Mouse (Mus musculus): ENCODE measurements at regions not wholly inside any gene's neighbourhood (a gene's known extent, or its start where the extent isn't known, plus 50 kb on each side); places are given as distances from the start of the nearest gene placed in this dataset.

DNA sequence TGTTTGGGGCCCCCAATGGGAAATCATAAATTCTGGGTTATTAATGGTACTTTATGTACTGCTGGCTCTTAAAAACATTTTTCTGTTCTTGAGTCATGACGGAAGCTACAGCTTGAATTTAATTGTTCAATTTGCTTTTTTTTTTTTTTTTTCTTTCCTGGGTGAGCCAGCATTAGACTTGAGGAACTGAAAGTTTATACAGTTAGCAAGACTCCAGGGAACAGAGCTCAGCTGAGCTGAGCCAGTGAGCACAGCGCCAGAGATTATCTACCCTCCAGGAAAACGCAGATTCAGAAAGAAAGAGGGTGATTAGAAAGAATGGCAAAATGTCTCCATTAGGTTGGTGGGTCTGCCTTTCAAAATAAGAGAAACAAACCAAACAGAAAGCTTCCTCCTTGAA, 163.0 kb upstream of the Cited2 start:
- TF ChIP-seq POLR2A (IDR thresholded peaks at IDR 0.05; ENCODE audit: insufficient read depth, low read depth, low read length) (no peak), CTCF (IDR thresholded peaks at IDR 0.05) (no peak)

Data from heart, adult 2 months (tissue).